Mouse (Mus musculus): Measurements from ENCODE around the gene Hes5. TPM values are rescaled to one million over a fixed set of nuclear protein-coding genes. Genes with fewer than 3 reads are reported as not detected.
A peak's percentile ranks its signal among the peaks of the same experiment; 100 is the strongest.

Gene Hes5
- polyA plus RNA-seq, 1 experiment from 2014 or later = 8.1 TPM

- Histone ChIP-seq H3K4me1 (ENCODE audit: control insufficient read depth, insufficient read depth, low read length) (peaks cover 16% of the 10 kb centered on the region), H3K9ac (ENCODE audit: low read depth, low read length) (peak overlapping the region; percentile 18; the same call in 1 of the 2 replicates), H3K4me3 (ENCODE audit: low read length) (no peak overlapping the region), H3K36me3 (ENCODE audit: control insufficient read depth, insufficient read depth, low read length) (peaks cover 5% of the 10 kb centered on the region), H3K9me3 (ENCODE audit: control insufficient read depth, low read length) (no peaks in the 10 kb centered on the region), H3K27me3 (ENCODE audit: control insufficient read depth, insufficient read depth, low read length) (peaks cover 8% of the 10 kb centered on the region; the same call in 1 of the 2 replicates), H3K4me2 (replicated peaks; ENCODE audit: low read depth, low read length) (peak overlapping the region; percentile 30), H3K27ac (ENCODE audit: low read depth, low read length) (no peak overlapping the region)
- WGBS = 12% methylated on average over 17 of the region's 17 CpGs
- ATAC-seq (ENCODE audit: low FRiP score, low TSS enrichment) = peak; percentile 30
Observed at GRCm38 (mm10) chr4:154986096-154986495, 25.4 kb downstream of the Hes5 start.

DNA sequence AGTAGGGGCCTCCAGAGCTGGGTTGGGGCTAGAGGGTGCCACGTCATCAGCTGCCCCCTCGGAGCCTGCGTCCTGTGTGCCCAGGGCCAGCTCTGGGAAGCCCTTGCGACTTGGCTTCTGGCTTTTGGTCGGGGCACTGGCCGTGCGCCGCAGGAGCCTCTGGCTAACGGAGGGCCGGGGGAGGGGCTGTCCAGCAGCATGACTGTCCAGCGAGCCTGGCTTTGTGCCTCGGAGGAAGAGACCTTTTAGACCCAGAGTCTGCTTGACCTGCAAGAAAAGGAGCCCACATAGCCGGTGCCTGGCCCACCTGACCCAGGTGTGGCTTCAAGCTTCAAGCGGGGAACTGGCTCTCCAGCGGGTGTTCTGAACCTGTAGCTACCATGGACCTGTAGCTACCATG is 26.0 kb downstream of the Hes5 start:
- 69% methylated on average over 15 of the region's 15 CpGs for WGBS
- Histone ChIP-seq H3K4me3 (ENCODE audit: low read length) (no peak overlapping the region), H3K27me3 (ENCODE audit: control insufficient read depth, insufficient read depth, low read length) (peaks cover 8% of the 10 kb centered on the region; the same call in 1 of the 2 replicates), H3K4me2 (replicated peaks; ENCODE audit: low read depth, low read length) (no peak overlapping the region), H3K36me3 (ENCODE audit: control insufficient read depth, insufficient read depth, low read length) (no peaks in the 10 kb centered on the region), H3K4me1 (ENCODE audit: control insufficient read depth, insufficient read depth, low read length) (peaks cover 16% of the 10 kb centered on the region), H3K27ac (ENCODE audit: low read depth, low read length) (no peak overlapping the region), H3K9me3 (ENCODE audit: control insufficient read depth, low read length) (no peaks in the 10 kb centered on the region), H3K9ac (ENCODE audit: low read depth, low read length) (no peak overlapping the region)
- ATAC-seq (ENCODE audit: low FRiP score, low TSS enrichment) = no peak

GRCm38 (mm10) chr4:154994876-154995275 is 34.2 kb downstream of the Hes5 start:
- Histone ChIP-seq H3K27me3 (ENCODE audit: control insufficient read depth, insufficient read depth, low read length) (no peaks in the 10 kb centered on the region; the same call in 1 of the 2 replicates), H3K4me1 (ENCODE audit: control insufficient read depth, insufficient read depth, low read length) (no peaks in the 10 kb centered on the region), H3K4me2 (replicated peaks; ENCODE audit: low read depth, low read length) (no peak overlapping the region), H3K27ac (ENCODE audit: low read depth, low read length) (no peak overlapping the region), H3K4me3 (ENCODE audit: low read length) (no peak overlapping the region), H3K9me3 (ENCODE audit: control insufficient read depth, low read length) (no peaks in the 10 kb centered on the region), H3K36me3 (ENCODE audit: control insufficient read depth, insufficient read depth, low read length) (no peaks in the 10 kb centered on the region), H3K9ac (ENCODE audit: low read depth, low read length) (no peak overlapping the region)
- no peak for ATAC-seq (ENCODE audit: low FRiP score, low TSS enrichment)
- WGBS = 66% methylated on average over 4 of the region's 4 CpGs

GRCm38 (mm10) chr4:154996572-154997154 is 35.9 kb downstream of the Hes5 start:
- Histone ChIP-seq H3K4me2 (replicated peaks; ENCODE audit: low read depth, low read length) (no peak overlapping the region), H3K4me1 (ENCODE audit: control insufficient read depth, insufficient read depth, low read length) (no peaks in the 10 kb centered on the region), H3K4me3 (ENCODE audit: low read length) (no peak overlapping the region), H3K27me3 (ENCODE audit: control insufficient read depth, insufficient read depth, low read length) (no peaks in the 10 kb centered on the region; the same call in 1 of the 2 replicates), H3K27ac (ENCODE audit: low read depth, low read length) (no peak overlapping the region), H3K9me3 (ENCODE audit: control insufficient read depth, low read length) (no peaks in the 10 kb centered on the region), H3K9ac (ENCODE audit: low read depth, low read length) (no peak overlapping the region), H3K36me3 (ENCODE audit: control insufficient read depth, insufficient read depth, low read length) (no peaks in the 10 kb centered on the region)
- no peak for ATAC-seq (ENCODE audit: low FRiP score, low TSS enrichment)
- WGBS = 23% methylated on average over 8 of the region's 8 CpGs

- Histone ChIP-seq H3K9ac (ENCODE audit: low read depth, low read length) (no peak overlapping the region), H3K27ac (ENCODE audit: low read depth, low read length) (no peak overlapping the region), H3K4me3 (ENCODE audit: low read length) (no peak overlapping the region), H3K27me3 (ENCODE audit: control insufficient read depth, insufficient read depth, low read length) (no peaks in the 10 kb centered on the region), H3K9me3 (ENCODE audit: control insufficient read depth, low read length) (no peaks in the 10 kb centered on the region), H3K36me3 (ENCODE audit: control insufficient read depth, insufficient read depth, low read length) (no peaks in the 10 kb centered on the region), H3K4me2 (replicated peaks; ENCODE audit: low read depth, low read length) (no peak overlapping the region), H3K4me1 (ENCODE audit: control insufficient read depth, insufficient read depth, low read length) (0 out of 2 replicates have a peak, but pooled peaks cover 1% of the 10 kb centered on the region)
- WGBS = 84% methylated on average over 5 of the region's 5 CpGs
- ATAC-seq (ENCODE audit: low FRiP score, low TSS enrichment) = no peak
Observed at GRCm38 (mm10) chr4:154999379-154999778, 38.7 kb downstream of the Hes5 start.

GRCm38 (mm10) chr4:155005278-155005677 is 44.6 kb downstream of the Hes5 start:
- no peak overlapping the region for H3K9ac ChIP-seq (ENCODE audit: low read depth, low read length)
- ATAC-seq (ENCODE audit: low FRiP score, low TSS enrichment) = no peak
- H3K4me2 ChIP-seq (replicated peaks; ENCODE audit: low read depth, low read length) = no peak overlapping the region
- no peak overlapping the region for H3K27ac ChIP-seq (ENCODE audit: low read depth, low read length)
- H3K27me3 ChIP-seq (ENCODE audit: control insufficient read depth, insufficient read depth, low read length) = no peaks in the 10 kb centered on the region
- 0 out of 2 replicates have a peak, but pooled peaks cover 5% of the 10 kb centered on the region for H3K4me1 ChIP-seq (ENCODE audit: control insufficient read depth, insufficient read depth, low read length)
- H3K4me3 ChIP-seq (ENCODE audit: low read length) = no peak overlapping the region
- no peaks in the 10 kb centered on the region for H3K36me3 ChIP-seq (ENCODE audit: control insufficient read depth, insufficient read depth, low read length)
- WGBS = 71% methylated on average over 3 of the region's 3 CpGs
- no peaks in the 10 kb centered on the region for H3K9me3 ChIP-seq (ENCODE audit: control insufficient read depth, low read length)

DNA sequence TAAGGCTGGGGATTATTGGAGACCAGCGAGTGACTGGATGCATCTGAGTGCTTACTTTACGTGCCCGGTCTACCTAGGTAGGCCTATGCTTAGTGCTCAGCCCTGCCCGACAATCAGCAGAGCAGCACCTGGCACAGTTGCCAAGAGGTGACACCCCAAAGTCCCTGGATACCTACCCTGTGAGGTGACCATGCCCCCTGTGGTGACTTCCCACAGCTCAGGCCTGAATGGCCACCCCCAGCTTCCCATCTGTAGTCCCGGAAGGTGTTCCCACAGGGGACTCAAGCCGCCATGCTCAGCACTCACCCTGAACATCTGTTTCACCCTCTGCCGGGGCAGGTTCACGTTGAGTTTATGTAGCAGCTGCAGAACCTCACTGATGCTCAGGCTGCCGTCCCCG is 45.6 kb downstream of the Hes5 start:
- H3K27me3 ChIP-seq (ENCODE audit: control insufficient read depth, insufficient read depth, low read length) = no peaks in the 10 kb centered on the region
- no peak overlapping the region for H3K27ac ChIP-seq (ENCODE audit: low read depth, low read length)
- H3K9ac ChIP-seq (ENCODE audit: low read depth, low read length) = no peak overlapping the region
- no peak overlapping the region for H3K4me2 ChIP-seq (replicated peaks; ENCODE audit: low read depth, low read length)
- 0 out of 2 replicates have a peak, but pooled peaks cover 5% of the 10 kb centered on the region for H3K4me1 ChIP-seq (ENCODE audit: control insufficient read depth, insufficient read depth, low read length)
- H3K4me3 ChIP-seq (ENCODE audit: low read length) = no peak overlapping the region
- H3K36me3 ChIP-seq (ENCODE audit: control insufficient read depth, insufficient read depth, low read length) = no peaks in the 10 kb centered on the region
- H3K9me3 ChIP-seq (ENCODE audit: control insufficient read depth, low read length) = no peaks in the 10 kb centered on the region
- 51% methylated on average over 10 of the region's 10 CpGs for WGBS
- no peak for ATAC-seq (ENCODE audit: low FRiP score, low TSS enrichment)

- Histone ChIP-seq H3K36me3 (ENCODE audit: control insufficient read depth, insufficient read depth, low read length) (no peaks in the 10 kb centered on the region), H3K4me2 (replicated peaks; ENCODE audit: low read depth, low read length) (no peak overlapping the region), H3K9me3 (ENCODE audit: control insufficient read depth, low read length) (no peaks in the 10 kb centered on the region), H3K27me3 (ENCODE audit: control insufficient read depth, insufficient read depth, low read length) (no peaks in the 10 kb centered on the region), H3K4me1 (ENCODE audit: control insufficient read depth, insufficient read depth, low read length) (0 out of 2 replicates have a peak, but pooled peaks cover 5% of the 10 kb centered on the region), H3K27ac (ENCODE audit: low read depth, low read length) (no peak overlapping the region), H3K9ac (ENCODE audit: low read depth, low read length) (no peak overlapping the region), H3K4me3 (ENCODE audit: low read length) (no peak overlapping the region)
- no peak for ATAC-seq (ENCODE audit: low FRiP score, low TSS enrichment)
- 95% methylated on average over 3 of the region's 3 CpGs for WGBS
Observed at GRCm38 (mm10) chr4:155007641-155008040, 46.9 kb downstream of the Hes5 start.

DNA sequence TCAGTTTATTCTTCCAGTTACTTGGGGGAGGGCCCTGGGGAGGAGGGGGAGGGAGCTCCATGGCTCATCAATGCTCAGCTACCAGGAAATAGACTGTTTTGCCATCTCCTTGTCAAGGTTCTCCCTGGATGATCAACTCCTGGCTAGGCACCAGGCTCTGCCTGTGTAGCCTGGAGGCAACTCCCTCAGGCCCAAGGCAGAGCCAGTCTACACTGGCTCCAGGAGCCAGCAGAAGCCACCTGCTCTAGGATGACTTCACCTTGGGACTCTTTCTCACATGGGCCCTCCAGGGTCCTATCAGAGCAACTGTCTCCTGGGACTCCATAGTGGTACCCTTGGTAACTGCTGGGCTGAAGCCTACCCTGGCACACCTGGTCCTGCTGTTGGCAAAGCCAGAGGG is 47.4 kb downstream of the Hes5 start:
- Histone ChIP-seq H3K27me3 (ENCODE audit: control insufficient read depth, insufficient read depth, low read length) (no peaks in the 10 kb centered on the region), H3K9ac (ENCODE audit: low read depth, low read length) (no peak overlapping the region), H3K9me3 (ENCODE audit: control insufficient read depth, low read length) (no peaks in the 10 kb centered on the region), H3K4me2 (replicated peaks; ENCODE audit: low read depth, low read length) (no peak overlapping the region), H3K27ac (ENCODE audit: low read depth, low read length) (no peak overlapping the region), H3K36me3 (ENCODE audit: control insufficient read depth, insufficient read depth, low read length) (no peaks in the 10 kb centered on the region), H3K4me3 (ENCODE audit: low read length) (no peak overlapping the region), H3K4me1 (ENCODE audit: control insufficient read depth, insufficient read depth, low read length) (0 out of 2 replicates have a peak, but pooled peaks cover 5% of the 10 kb centered on the region)
- ATAC-seq (ENCODE audit: low FRiP score, low TSS enrichment) = no peak
